Mouse (Mus musculus) mouse trophoblast stem cell (cell line): Measurements from ENCODE around the gene Arf3.

Experiments
- in situ Hi-C, 2 experiments: fragments of 300-500 bp; cut with MseI, MboI; formaldehyde crosslinking; loops; 2 replicates in 1 of 2; 3 replicates in 1 of 2; pipeline ENCODE4 v1.15.1; 2025

Arf3 gene

DNA sequence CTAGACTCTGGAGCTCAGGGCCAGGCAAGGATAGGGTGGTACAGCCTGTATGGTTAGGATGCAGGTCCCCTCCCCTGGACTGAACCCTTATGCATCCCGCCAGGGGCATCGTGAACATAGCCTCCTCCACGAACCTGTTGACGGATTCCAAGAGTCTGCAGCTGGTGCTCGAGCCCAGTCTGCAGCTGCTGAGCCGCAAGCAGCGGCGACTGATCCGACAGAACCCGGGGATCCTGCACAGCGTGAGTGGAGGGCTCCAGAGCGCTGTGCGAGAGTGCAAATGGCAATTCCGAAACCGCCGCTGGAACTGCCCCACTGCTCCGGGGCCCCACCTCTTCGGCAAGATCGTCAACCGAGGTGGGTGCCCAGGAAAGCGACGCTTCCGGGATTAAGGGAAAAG is 27.7 kb upstream of the Arf3 start:
- in situ Hi-C loops: no loop called here

DNA sequence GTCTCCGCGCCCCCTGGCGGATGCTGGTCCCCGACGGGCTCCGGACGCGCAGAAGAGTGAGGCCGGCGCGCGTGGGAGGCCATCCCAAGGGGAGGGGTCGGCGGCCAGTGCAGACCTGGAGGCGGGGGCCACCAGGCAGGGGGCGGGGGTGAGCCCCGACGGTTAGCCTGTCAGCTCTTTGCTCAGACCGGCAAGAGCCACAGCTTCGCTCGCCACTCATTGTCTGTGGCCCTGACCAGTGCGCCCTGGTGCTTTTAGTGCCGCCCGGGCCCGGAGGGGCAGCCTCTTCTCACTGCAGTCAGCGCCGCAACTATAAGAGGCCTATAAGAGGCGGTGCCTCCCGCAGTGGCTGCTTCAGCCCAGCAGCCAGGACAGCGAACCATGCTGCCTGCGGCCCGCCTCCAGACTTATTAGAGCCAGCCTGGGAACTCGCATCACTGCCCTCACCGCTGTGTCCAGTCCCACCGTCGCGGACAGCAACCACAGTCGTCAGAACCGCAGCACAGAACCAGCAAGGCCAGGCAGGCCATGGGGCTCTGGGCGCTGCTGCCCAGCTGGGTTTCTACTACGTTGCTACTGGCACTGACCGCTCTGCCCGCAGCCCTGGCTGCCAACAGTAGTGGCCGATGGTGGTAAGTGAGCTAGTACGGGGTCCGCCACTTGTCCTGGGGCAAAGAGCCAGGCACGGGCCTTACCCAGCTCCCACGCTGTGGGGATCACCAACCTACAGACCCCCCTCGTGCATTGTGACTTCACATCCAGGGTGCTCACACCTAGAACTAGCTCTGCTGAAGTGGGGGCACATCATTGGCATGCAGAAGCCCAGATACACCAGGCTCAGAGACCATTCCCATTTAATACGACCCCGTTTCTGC is 26.9 kb upstream of the Arf3 start, which contains the start of gene Wnt1:
Gene Wnt1 (plus strand): TSS at position 197 of the 875 bp plus-strand sequence.
- in situ Hi-C loops: no loop called here

DNA sequence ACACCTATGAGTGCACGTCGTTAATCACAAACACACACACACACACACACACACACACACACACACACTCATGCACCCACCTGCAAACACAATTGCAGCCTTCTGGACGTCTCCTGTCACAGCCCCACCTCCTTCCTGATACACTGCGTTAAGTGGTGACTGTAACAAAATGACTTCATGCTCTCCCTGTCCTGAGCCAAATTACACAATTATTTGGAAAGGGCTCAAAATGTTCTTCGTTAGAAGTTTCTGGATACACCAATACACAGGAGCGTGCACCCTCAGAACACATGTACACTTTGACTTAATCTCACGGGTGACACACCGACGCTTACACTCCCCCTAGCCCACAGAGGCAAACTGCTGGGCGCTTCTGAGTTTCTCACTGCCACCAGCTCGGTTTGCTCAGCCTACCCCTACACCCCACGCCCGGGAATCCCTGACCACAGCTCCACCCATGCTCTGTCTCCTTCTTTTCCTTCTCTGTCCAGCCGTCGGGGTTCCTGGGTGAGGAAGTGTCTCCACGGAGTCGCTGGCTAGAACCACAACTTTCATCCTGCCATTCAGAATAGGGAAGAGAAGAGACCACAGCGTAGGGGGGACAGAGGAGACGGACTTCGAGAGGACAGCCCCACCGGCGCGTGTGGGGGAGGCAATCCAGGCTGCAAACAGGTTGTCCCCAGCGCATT is 26.1 kb upstream of the Arf3 start:
- in situ Hi-C loops: no loop called here

DNA sequence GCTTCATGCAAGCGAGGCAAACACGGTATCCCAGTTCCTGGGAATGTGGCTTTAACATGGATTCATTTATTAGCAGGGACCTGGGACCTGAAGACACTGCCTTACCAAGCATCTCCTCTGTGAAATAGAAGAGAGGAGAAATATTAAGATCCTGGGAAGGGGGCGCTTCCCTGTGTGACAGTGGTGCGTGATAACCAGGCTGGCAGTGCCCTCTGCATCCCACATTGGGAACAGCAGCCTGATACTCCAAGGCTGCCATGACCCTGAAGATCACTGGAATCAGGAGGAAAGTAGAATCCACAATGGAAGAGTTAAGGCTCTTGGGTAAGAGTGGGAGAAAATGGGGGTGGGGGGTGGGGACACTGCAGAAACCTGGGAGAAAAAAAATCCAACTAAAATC is 24.9 kb upstream of the Arf3 start:
- in situ Hi-C loops: no loop called here

DNA sequence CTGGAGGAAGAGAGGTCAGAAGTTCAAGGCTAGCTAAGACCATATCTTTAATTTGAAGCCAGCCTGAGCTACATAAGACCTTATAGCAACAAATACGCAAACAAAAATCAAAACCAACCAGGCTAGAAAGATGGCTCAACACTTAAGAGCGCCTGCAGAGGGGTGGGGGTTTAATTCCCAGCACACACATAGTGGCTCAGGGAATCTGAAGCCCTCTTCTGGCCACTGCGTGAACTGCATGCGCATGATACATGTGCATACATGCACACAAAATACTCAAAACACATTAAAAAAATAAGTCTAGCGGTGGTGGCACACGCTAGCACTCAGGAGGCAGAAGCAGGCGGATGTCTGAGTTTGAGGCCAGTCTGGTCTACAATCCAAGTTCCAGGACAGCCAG is 22.7 kb upstream of the Arf3 start:
- in situ Hi-C loops: no loop called here

DNA sequence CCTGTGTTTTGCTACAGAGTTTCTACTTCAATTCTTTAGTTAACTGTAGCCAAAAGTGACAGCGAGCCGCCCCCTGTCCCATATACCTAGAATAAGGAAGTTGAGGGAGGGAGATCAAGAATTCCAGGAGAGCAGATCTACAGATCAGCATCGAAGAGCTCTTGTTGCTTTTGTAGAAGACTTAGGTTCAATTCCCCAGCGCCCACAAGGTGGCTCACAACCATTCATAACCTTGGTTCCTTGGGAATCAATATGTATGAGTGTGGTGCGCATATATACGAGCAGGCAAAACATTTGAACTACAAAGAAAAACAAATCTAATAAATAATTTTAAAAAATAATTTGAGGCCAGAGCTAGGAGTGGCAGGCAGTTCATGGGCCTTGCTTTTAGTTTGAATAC is 18.2 kb upstream of the Arf3 start:
- in situ Hi-C loops: no loop called here

DNA sequence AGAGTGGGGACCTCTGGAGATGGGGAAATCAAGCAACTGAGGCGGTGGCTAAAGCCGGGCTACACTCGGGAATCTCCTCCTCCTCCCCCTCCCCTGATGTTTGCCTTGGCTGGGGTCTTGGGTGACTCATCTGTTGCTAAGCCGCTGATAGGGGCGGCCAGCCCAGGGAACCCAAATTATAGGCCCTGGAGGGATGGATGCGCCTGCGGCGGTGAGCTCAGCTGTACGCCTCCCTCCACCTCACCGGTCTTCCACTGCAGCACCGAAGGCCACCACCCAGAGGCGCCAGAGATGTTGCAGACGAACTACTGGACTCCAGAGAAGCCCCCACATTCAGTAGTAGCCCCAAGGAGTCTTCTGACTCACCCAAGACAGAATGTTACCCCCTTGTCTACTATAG is 17.6 kb upstream of the Arf3 start:
- in situ Hi-C loops: no loop called here

DNA sequence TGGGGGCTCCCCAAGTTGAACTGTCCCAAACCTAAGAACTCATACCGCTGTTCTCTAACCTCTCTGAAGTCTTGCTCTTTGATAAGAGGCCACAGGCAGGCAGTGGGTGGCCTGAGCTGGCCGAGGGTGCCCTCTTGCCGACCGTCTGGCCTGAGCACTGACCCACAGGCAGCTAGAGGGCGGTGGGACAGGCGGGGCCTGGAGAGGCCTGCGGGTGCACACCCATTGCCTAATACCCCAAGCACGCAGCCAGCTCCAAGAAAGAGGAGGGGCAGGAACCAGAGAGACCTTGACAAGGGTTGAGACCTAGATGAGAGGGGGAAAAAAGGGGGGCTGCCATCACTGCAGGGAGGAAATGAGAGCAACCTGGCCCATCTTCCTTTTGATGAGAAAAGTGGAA is 17.1 kb upstream of the Arf3 start:
- in situ Hi-C loops: no loop called here

DNA sequence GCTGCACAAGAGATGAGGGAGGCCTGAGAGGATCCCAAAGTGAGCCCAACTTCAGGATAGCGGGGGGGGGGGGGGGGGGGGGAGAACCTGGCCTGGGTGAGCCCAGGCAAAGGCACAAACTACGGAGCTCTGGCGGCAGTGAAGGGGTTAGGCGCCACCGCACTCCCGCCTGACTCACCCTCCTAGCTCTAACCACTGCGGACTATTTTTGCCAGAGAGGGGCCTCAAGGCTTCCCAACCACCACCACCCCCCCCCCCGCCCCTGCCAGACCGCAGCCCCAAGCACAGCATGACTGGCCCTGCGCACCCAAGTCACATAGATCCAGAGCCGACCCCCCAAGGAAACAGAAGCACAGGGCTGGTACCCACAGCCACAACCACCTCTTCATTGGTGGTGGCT is 15.8 kb upstream of the Arf3 start:
- in situ Hi-C loops: no loop called here

DNA sequence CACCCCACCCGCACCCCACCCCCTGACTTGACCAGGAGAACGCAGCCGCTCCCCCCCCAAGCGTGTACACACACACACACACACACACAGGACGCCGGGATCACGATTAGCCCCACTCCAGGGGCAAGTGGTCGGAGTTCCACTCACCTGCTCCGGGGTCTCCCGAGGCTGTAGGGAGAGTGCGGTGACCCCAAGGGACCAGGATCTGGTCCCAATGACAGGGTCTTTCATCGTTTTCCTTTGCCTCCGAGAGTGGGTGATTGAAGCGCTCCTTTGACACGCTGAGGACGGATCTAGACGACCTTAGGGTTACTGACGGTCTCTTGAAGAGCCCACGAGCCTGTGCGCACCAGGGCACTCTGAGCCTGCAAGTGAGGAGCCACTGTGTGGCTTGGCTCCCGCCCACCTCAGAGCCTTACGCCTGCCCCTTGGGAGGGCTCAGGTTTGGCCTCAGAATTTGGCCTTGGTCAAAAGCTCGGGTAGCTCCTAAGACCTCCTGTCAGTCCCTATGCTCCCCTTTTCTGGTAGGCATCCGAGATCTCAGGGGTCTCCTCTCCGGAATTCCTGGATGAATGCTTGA is 15.3 kb upstream of the Arf3 start:
- in situ Hi-C loops: no loop called here

DNA sequence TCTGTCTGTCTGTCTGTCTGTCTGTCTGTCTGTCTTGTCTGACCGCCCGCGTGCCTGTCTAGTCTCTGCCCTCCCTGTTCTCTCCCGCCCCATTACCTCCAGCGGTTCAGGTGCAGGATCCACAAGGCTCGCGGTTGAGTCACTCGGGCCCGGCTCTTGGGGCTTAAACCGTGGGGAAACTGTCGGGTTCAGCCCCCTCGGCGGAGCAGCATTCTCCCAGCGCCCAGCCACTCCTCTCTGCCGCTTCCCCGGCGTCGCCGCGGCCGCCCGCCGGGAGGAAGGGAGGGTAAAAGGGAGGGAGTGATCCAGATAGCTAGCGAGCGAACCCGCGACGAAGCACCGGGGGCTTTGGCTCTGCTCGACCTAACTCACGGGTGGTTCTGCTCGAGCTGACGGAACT is 14.7 kb upstream of the Arf3 start, which contains the start of gene Wnt10b:
Gene Wnt10b (minus strand): TSS at position 389 of the 400 bp plus-strand sequence.
- in situ Hi-C loops: no loop called here

DNA sequence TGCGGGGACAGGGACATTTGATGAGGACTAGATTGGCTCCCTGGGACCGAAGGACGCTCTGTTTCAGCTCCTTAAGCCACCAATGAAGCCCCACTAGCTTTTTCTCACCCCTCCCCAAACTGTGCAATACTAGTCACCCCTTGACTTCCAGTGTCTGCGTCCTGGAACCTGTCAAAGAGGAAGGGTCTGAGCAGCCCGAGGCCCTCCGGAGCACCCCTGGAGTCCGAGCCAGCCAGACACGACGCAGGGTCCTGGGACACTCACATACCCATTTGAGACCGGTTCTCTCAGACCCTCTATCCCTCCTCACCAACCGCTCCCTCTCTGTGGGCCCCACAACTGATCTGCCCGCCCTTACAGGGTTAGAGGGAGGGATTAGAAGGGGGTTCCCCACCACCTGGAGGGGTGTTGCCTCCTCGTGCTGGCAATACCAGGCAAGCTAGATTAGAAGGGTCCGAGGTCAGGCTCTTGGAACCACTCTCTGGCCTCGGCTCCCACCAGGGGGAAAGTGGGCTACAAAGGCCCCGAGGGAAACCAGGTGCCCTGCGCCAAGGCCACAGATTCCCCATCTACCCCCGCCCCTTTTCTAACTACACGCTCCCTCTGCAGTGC is 14.1 kb upstream of the Arf3 start:
- in situ Hi-C loops: no loop called here

DNA sequence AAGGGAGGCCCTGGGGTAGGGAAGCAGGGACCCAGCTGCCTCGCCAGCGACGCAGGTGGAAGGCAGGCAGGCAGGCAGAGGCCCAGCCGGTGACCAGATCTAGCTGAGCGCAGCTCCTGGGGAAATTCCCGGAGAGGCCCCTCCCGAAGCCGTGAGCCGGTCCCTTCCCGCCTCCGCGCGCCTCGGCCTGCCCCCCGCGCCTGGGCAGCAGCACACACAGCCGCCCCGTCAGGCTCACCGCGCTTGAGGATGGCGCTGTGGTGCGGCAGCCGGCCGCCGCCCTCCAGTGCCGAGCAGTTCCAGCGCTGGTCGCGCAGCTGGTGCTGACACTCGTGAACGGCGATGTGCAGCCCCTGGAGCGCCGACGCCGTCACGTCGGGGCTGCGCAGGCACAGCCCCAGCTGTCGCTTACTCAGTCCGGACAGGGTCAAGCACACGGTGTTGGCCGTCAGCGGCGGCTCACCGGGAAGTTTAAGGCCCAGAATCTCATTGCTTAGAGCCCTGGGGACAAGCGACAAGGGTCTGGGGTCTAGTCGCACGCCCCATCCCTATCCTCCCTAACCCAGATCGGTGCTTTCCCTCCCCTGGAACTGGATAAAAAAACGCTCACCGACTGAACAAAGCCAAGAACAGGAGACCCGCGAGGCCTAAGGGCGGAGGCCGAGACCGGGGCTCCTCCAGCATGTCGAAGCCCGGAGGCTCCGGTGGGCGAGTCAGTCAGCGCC is 13.4 kb upstream of the Arf3 start:
- in situ Hi-C loops: no loop called here

DNA sequence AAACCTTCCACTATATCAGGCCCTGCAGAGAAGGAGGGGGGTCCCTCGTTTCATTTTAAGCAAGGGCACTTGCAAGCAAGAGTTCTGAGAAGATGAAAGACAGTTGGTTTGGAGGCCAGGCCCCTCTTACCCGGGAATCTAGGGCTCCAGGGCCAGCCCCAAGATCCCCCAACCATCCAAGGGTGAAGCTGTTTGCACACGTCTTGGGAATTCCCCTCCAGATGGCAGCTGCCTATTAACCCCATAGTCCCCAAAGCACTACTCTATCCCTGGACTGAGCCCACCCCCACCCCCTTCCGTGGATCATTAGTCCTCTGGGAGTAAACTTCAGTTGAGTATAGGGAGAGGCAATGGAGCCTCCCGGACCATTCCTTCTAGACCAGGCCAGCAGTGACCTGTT is 12.5 kb upstream of the Arf3 start:
- in situ Hi-C loops: no loop called here

DNA sequence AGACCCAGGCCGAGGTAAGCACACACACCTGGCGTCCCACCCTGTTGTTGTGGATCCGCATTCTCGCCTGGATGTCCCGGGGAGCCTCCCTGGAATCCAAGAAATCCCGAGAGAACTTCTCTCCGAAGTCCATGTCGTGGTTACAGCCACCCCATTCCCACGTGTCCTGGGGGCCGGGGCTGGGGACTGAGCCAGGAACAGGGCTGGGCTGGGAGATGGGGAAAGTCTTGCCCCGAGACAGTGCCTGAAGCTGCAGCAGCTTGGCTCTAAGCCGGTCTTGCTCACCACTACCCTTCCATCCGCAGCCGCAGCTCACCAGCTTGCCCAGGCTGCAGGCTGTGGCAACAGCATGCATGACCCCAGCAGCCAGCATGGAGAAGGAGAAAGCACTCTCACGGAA is 11.1 kb upstream of the Arf3 start:
- in situ Hi-C loops: no loop called here

DNA sequence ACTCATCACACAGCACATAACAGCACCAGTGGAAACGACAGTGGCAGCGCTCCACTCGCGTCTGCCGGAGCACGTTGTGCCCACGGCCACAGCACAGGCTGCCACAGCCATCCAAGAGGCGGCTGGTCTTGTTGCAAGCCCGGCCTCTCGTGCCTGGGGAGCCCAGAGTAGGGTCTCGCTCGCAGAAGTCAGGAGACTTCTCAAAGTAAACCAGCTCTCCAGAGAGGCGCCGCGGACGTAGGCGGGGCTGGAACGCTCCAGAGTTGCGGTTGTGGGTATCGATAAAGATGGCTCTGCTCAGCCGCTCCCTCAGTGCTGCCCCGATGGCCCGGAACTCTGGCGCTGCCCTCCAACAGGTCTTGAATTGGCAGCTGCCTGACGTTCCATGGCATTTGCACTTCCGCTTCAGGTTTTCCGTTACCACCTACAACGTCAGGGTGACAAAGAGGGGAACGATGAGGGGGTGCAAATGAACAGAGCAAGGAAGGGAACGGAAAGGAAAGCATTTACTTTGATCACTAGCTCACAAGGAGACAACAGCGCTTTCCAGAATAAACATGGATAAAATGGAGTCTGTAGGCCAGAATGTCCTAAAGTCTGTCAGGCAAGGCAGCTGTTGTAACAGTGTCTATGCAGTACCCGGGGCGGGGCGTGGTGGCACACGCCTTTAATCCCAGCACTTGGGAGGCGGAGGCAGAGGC is 9.6 kb upstream of the Arf3 start:
- in situ Hi-C loops: no loop called here

DNA sequence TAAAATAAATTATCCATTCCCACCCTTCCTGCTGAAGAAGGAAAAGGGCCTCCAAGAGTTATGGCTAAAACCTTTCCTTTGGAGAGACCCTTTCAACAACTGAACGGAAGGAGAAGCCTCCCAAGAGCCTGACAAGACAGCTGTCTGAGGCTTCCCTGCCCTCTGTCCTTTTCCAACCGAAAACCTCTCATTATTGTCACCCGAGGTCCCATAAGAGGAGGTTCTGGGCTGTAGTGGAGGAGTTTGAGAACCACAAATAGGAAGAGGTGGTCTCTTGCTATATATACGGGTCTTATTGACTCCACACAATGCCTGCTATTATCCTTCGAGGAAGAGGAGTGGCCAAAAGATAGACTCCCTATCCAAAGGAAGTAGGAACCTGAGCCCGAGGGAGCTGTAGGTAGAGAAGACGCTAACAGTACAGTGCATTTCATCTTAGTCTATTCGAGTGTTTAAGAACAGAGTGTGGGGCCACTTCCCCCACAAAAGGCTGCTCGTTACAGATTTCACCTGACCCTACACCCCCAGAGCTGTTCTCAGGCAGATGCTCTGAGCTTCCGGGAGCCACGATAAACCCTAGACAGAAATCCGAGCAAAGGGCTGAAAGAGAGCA is 8.9 kb upstream of the Arf3 start:
- in situ Hi-C loops: no loop called here

DNA sequence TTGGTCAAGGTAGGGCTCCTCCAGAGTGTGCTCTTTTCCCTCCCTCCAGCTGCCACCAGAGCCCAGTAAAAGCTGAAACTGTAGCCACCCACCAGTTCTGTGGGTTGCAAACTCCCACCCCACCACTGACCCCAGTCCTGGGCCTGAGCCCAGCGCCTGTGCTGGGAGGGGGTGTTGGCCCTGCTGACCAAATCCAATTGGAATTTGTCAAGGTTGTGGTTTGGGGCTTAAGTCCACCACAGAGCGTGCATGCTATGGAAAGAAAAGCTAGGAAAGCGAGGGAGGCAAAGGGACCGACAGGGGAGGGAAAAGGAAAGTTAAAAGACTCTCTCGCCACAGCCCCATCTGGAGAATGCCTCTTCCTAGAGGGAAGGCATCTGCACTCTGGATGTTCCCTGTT is 5.2 kb upstream of the Arf3 start:
- in situ Hi-C loops: no loop called here

DNA sequence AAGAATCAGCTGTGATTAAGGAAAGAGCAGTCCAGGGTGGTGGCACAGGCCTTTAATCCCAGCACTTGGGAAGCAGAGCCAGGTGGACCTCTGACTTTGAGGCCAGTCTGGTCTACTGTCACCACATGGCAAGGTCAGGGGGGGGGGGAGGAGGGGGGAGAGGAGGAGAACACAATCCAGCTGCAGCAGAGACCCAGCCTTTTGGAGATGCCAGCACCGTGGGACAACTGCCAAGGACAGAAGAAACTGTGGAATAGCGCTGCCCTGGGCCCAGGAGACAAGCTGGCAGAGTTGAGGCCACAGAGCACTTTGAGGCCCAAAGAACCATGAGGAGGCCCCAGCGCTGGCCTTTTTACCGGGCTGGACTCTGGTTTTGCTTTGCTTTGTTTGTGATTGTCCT is 2.9 kb upstream of the Arf3 start:
- in situ Hi-C loops: no loop called here

DNA sequence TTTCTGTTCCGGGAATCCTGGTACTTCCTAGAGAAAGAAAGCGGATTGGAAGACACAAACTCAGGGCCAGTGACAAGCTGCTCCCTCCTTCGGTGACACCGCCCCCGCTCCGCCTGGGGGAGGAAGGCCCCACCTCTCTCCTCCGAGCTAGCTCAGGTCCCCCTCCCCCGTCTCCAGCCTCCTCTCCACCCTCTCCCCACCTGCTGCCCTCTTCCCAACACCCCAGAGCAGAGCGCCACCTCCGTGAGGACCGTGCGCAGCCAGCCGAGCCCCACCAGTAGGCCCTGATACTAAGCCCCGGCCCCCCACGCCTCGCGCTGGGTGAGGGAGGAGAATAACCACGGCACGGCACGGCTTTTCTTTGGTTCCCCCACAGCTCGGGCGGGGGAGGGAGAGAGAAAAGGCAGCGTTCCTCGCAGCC is 803 bp downstream of the Arf3 start:
- in situ Hi-C loops: no loop called here

DNA sequence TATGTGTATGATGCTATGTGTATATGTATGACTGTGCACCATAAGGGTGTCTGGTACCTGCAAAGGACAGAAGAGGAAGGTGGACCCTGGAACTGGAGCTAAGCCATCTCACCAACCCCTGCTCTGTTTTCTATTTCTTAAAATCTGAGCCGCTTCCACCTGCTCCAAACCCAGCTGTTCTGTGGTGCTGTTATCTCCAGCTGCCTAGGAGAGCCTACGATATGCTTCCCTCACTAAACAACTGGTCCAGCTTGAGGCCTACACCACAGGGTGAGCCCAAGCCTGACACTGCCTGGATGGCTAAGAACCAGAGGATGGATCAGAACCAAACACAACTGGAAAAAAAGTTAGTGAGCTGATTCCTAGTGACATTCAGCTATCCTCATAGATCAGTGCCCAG is 8.9 kb downstream of the Arf3 start:
- in situ Hi-C loops: no loop called here
